Mouse (Mus musculus): ENCODE data around the gene Snrpd3. TPM values are rescaled to one million over a fixed set of nuclear protein-coding genes. Genes with fewer than 3 reads are reported as not detected.
"Not testable (repeated sequence)": the region's sequence is repeated elsewhere in the genome, so short reads cannot be mapped to it uniquely, and the experiment has no call there.

Gene Snrpd3
- 100 to 1,000 TPM; 114 to 124 TPM for total RNA-seq (2021)
- long read RNA-seq, experiment 1, transcript Snrpd3-201 (4 exons, 3,036 nt), result major isoform, 32 of 37 reads
- long read RNA-seq, experiment 1, partial matches to known transcripts, result 5 of 37 reads
- long read RNA-seq, experiment 1, other reads (novel, unspliced or antisense), result 0 of 37 reads
- long read RNA-seq, experiment 2, transcript Snrpd3-201 (4 exons, 3,036 nt), result major isoform, 49 of 62 reads
- long read RNA-seq, experiment 2, partial matches to known transcripts, result 10 of 62 reads
- long read RNA-seq, experiment 2, other reads (novel, unspliced or antisense), result 0 of 62 reads

- peak; percentile 78 to 82 for DNase-seq (ENCODE audit: low spot score in 2 of 2)
Observed at GRCm38 (mm10) chr10:75517073-75517757, at the start of gene Snrpd3. Gene Snrpd3 (plus strand): TSS chr10:75517551.

- DNase-seq (ENCODE audit: low spot score in 2 of 2), result no peak
Observed at GRCm38 (mm10) chr10:75473411-75473810, 43.9 kb upstream of the Snrpd3 start.

GRCm38 (mm10) chr10:75474571-75474970, 42.8 kb upstream of the Snrpd3 start:
- no peak for DNase-seq (ENCODE audit: low spot score in 2 of 2)

- not testable (repeated sequence) for DNase-seq (ENCODE audit: low spot score in 2 of 2)
Observed at GRCm38 (mm10) chr10:75475139-75475850, 42.1 kb upstream of the Snrpd3 start.

GRCm38 (mm10) chr10:75477034-75477433, 40.3 kb upstream of the Snrpd3 start:
- DNase-seq (ENCODE audit: low spot score in 2 of 2), result no peak

- no peak for DNase-seq (ENCODE audit: low spot score in 2 of 2)
Observed at GRCm38 (mm10) chr10:75479955-75480354, 37.4 kb upstream of the Snrpd3 start.

- no peak for DNase-seq (ENCODE audit: low spot score in 2 of 2)
Observed at GRCm38 (mm10) chr10:75481703-75482102, 35.6 kb upstream of the Snrpd3 start.

GRCm38 (mm10) chr10:75482271-75482670, 35.1 kb upstream of the Snrpd3 start:
- DNase-seq (ENCODE audit: low spot score in 2 of 2), result no peak

GRCm38 (mm10) chr10:75482919-75483483, 34.4 kb upstream of the Snrpd3 start:
- no peak for DNase-seq (ENCODE audit: low spot score in 2 of 2)

- DNase-seq (ENCODE audit: low spot score in 2 of 2), result no peak
Observed at GRCm38 (mm10) chr10:75484066-75484465, 33.3 kb upstream of the Snrpd3 start.

- no peak for DNase-seq (ENCODE audit: low spot score in 2 of 2)
Observed at GRCm38 (mm10) chr10:75484767-75485166, 32.6 kb upstream of the Snrpd3 start.

GRCm38 (mm10) chr10:75486086-75486979, 31.0 kb upstream of the Snrpd3 start:
- DNase-seq (ENCODE audit: low spot score in 2 of 2), result peak; percentile 42 to 67

- no peak for DNase-seq (ENCODE audit: low spot score in 2 of 2)
Observed at GRCm38 (mm10) chr10:75487131-75487530, 30.2 kb upstream of the Snrpd3 start.

- DNase-seq (ENCODE audit: low spot score in 2 of 2), result no peak
Observed at GRCm38 (mm10) chr10:75489522-75489921, 27.8 kb upstream of the Snrpd3 start.

- DNase-seq (ENCODE audit: low spot score in 2 of 2), result no peak
Observed at GRCm38 (mm10) chr10:75490731-75491130, 26.6 kb upstream of the Snrpd3 start.

- DNase-seq (ENCODE audit: low spot score in 2 of 2), result no peak
Observed at GRCm38 (mm10) chr10:75491234-75491935, 26.0 kb upstream of the Snrpd3 start.

GRCm38 (mm10) chr10:75491936-75492262, 25.5 kb upstream of the Snrpd3 start:
- no peak for DNase-seq (ENCODE audit: low spot score in 2 of 2)

GRCm38 (mm10) chr10:75495304-75495703, 22.0 kb upstream of the Snrpd3 start:
- no peak for DNase-seq (ENCODE audit: low spot score in 2 of 2)

- no peak for DNase-seq (ENCODE audit: low spot score in 2 of 2)
Observed at GRCm38 (mm10) chr10:75495921-75496320, 21.4 kb upstream of the Snrpd3 start.

GRCm38 (mm10) chr10:75499214-75499613, 18.1 kb upstream of the Snrpd3 start:
- not testable (repeated sequence) for DNase-seq (ENCODE audit: low spot score in 2 of 2)

All from adrenal gland, postnatal 4 days (tissue).